Mouse (Mus musculus) bone marrow, adult 2 months (tissue): ENCODE measurements around the gene Gm6268.

Experiments
- CTCF ChIP-seq: fragments of 200-500 bp; IDR thresholded peaks from 2 replicates; pipeline ENCODE4 v1.5.1; 2011; ENCODE audit warnings: low read length, control low read depth; ENCODE audit not compliant: control insufficient read depth, insufficient read depth
- POLR2A ChIP-seq: fragments of 200-500 bp; IDR thresholded peaks from 2 replicates; pipeline ENCODE4 v1.6.1; 2011; ENCODE audit warnings: low read depth, mild to moderate bottlenecking, control low read depth, low read length, borderline replicate concordance; ENCODE audit not compliant: control insufficient read depth

- TF ChIP-seq POLR2A (no peak), CTCF (no peak)
Observed at GRCm38 (mm10) chrX:36385340-36385739, 15.7 kb upstream of the Gm6268 start.
